In genomic region chr2:153071491-153072184, GRCm38 (mm10) we compare ENCODE assay signal across 9 mouse cellular contexts. TPM values are rescaled to one million over a fixed set of nuclear protein-coding genes. Genes with fewer than 3 reads are reported as not detected.
DNase-seq lines count a peak whose midpoint lies in the region; ATAC-seq lines count a peak whose summit lies in the region.
"Had no signal": no experiment of that assay in that cellular context is flagged by ENCODE, and none has a peak within 500 bp of the region (broad histone marks: within the 10 kb centered on the region; RNA-seq: fewer than 3 reads in every experiment).

No protein-coding gene starts in this region.

- DNase-seq in gastrocnemius, postnatal 14 days = peak; percentile 32
- no peak for DNase-seq in gastrocnemius, adult 18-20 months (ENCODE audit: low spot score)
- DNase-seq in ZHBTc4 (ENCODE audit: low read depth, low spot score) = peak; percentile 36
- DNase-seq in left cerebral cortex, postnatal 36 days (ENCODE audit: low spot score in 2 of 2) = peak; percentile 73 to 81
- no peak for DNase-seq in thymus, postnatal 36 days
- DNase-seq in urinary bladder, postnatal 25 days (ENCODE audit: low spot score) = no peak

- no peak overlapping the region for H3K27ac ChIP-seq in forebrain, embryonic 16.5 days (ENCODE audit: low read length)
- no peak overlapping the region for H3K27ac ChIP-seq in neural tube, embryonic 13.5 days (replicated peaks)

- peaks cover 14% of the 10 kb centered on the region for H3K4me1 ChIP-seq in forebrain, embryonic 16.5 days (replicated peaks; ENCODE audit: control insufficient read depth, insufficient read depth, low read length)
- peaks cover 8% of the 10 kb centered on the region for H3K4me1 ChIP-seq in neural tube, embryonic 13.5 days (replicated peaks)

- WGBS in forebrain, embryonic 16.5 days = 3% methylated on average over 65 of the region's 67 CpGs
- WGBS in neural tube, embryonic 13.5 days = 10% methylated on average over 67 of the region's 67 CpGs

- peak overlapping the region; percentile 54 for H3K9ac ChIP-seq in forebrain, embryonic 16.5 days (replicated peaks; ENCODE audit: low read depth, low read length)
- peak overlapping the region; percentile 70 for H3K9ac ChIP-seq in neural tube, embryonic 13.5 days

- H3K9me3 ChIP-seq in forebrain, embryonic 16.5 days (ENCODE audit: control insufficient read depth, low read length) = no peaks in the 10 kb centered on the region
- H3K9me3 ChIP-seq in neural tube, embryonic 13.5 days = no peaks in the 10 kb centered on the region

- H3K27me3 ChIP-seq in forebrain, embryonic 16.5 days (replicated peaks; ENCODE audit: control insufficient read depth, insufficient read depth, low read length) = peaks cover 33% of the 10 kb centered on the region
- H3K27me3 ChIP-seq in neural tube, embryonic 13.5 days = peaks cover 71% of the 10 kb centered on the region

- peak overlapping the region; percentile 39 for H3K4me3 ChIP-seq in forebrain, embryonic 16.5 days (replicated peaks; ENCODE audit: low read length)
- peak overlapping the region; percentile 33 for H3K4me3 ChIP-seq in neural tube, embryonic 13.5 days
- H3K4me3 ChIP-seq: erythroblast, embryonic 14.5 days had no signal

- H3K4me2 ChIP-seq in forebrain, embryonic 16.5 days (ENCODE audit: low read length) = peak overlapping the region; percentile 62
- H3K4me2 ChIP-seq in neural tube, embryonic 13.5 days = peak overlapping the region; percentile 58

- H3K36me3 ChIP-seq in forebrain, embryonic 16.5 days (ENCODE audit: control insufficient read depth, insufficient read depth) = no peaks in the 10 kb centered on the region
- no peaks in the 10 kb centered on the region for H3K36me3 ChIP-seq in neural tube, embryonic 13.5 days

- peak; percentile 66 for ATAC-seq in forebrain, embryonic 16.5 days
- ATAC-seq in neural tube, embryonic 13.5 days (ENCODE audit: low read depth) = peak; percentile 57

- intact Hi-C loops in gastrocnemius, postnatal 14 days (cut with DNase I; ENCODE audit: low total_unique reads) = no loop called here
- intact Hi-C loops in left cerebral cortex, postnatal 36 days (cut with DNase I) = no loop called here

RNA-seq across cellular contexts. Expression of gene Ccm2l, which starts 5.9 kb away (rescaled TPM):
- 1 to 10 TPM; 5.9 to 9.1 TPM for total RNA-seq in gastrocnemius, postnatal 14 days (2021)
- 1 to 10 TPM; 3.3 to 4.1 TPM for total RNA-seq in gastrocnemius, adult 18-20 months (2021)
- polyA plus RNA-seq in forebrain, embryonic 16.5 days (2015; fragmentation: Nextera tagmentation; extraction: Ambion mirVana) = 0.85 and 0.94 TPM in 2 replicates
- 1 to 10 TPM; 4.0 to 5.8 TPM for total RNA-seq in left cerebral cortex, postnatal 36 days (2021)
- polyA plus RNA-seq in neural tube, embryonic 13.5 days (2015; fragmentation: Nextera tagmentation; extraction: Ambion mirVana) = 2.4 and 3.4 TPM in 2 replicates
- polyA plus RNA-seq: erythroblast, embryonic 14.5 days had no signal

RNA-seq across cellular contexts. Expression of gene Hck, which starts 36.6 kb away (rescaled TPM):
- under 1 TPM; 0.60 to 0.76 TPM for total RNA-seq in gastrocnemius, postnatal 14 days (2021)
- total RNA-seq in gastrocnemius, adult 18-20 months (2021) = under 1 TPM; 0.18 to 0.28 TPM
- 1.8 and 2.1 TPM in 2 replicates for polyA plus RNA-seq in forebrain, embryonic 16.5 days (2015; fragmentation: Nextera tagmentation; extraction: Ambion mirVana)
- 1 to 10 TPM; 2.1 to 2.4 TPM for total RNA-seq in left cerebral cortex, postnatal 36 days (2021)
- polyA plus RNA-seq in neural tube, embryonic 13.5 days (2015; fragmentation: Nextera tagmentation; extraction: Ambion mirVana) = 2.3 and 3.1 TPM in 2 replicates

RNA-seq across cellular contexts. Expression of gene Xkr7, which starts 40.0 kb away (rescaled TPM):
- under 1 TPM in 1 of 2 experiments, not detected in 1; 0.37 TPM for total RNA-seq in gastrocnemius, postnatal 14 days (2021)
- total RNA-seq in gastrocnemius, adult 18-20 months (2021) = not detected
- 1.6 and 2.0 TPM in 2 replicates for polyA plus RNA-seq in forebrain, embryonic 16.5 days (2015; fragmentation: Nextera tagmentation; extraction: Ambion mirVana)
- 1 to 10 TPM; 5.2 to 7.0 TPM for total RNA-seq in left cerebral cortex, postnatal 36 days (2021)
- 1.5 and 2.3 TPM in 2 replicates for polyA plus RNA-seq in neural tube, embryonic 13.5 days (2015; fragmentation: Nextera tagmentation; extraction: Ambion mirVana)
- polyA plus RNA-seq: erythroblast, embryonic 14.5 days had no signal

RNA-seq across cellular contexts. Expression of gene Pdrg1, which starts 56.4 kb away (rescaled TPM):
- total RNA-seq in gastrocnemius, postnatal 14 days (2021) = 10 to 100 TPM; 56.8 to 65.5 TPM
- 10 to 100 TPM; 72.1 to 77.5 TPM for total RNA-seq in gastrocnemius, adult 18-20 months (2021)
- 187 and 204 TPM in 2 replicates for polyA plus RNA-seq in forebrain, embryonic 16.5 days (2015; fragmentation: Nextera tagmentation; extraction: Ambion mirVana)
- 10 to 100 TPM; 46.9 to 59.5 TPM for total RNA-seq in left cerebral cortex, postnatal 36 days (2021)
- 192 and 206 TPM in 2 replicates for polyA plus RNA-seq in neural tube, embryonic 13.5 days (2015; fragmentation: Nextera tagmentation; extraction: Ambion mirVana)

Comparison
In these comparisons a context has a peak if more than half of its experiments do, and no peak if none do; other contexts are left out.
1. DNase-seq: peak in gastrocnemius, postnatal 14 days (single experiment), ZHBTc4 (single experiment) and left cerebral cortex, postnatal 36 days (2 of 2); none in gastrocnemius, adult 18-20 months (single experiment), thymus, postnatal 36 days (0 of 2) and urinary bladder, postnatal 25 days (single experiment).
2. RNA of gene Xkr7, which starts 40.0 kb away (total RNA-seq): 5.2 to 7.0 TPM in left cerebral cortex, postnatal 36 days; 0.37 TPM in gastrocnemius, postnatal 14 days and not detected in gastrocnemius, adult 18-20 months; every median in the first group is over 4 times any median in the second.